Mouse (Mus musculus) E14TG2a.4 (cell line): Measurements from ENCODE around the gene Wrap53.

ENCODE experiments used
- CTCF ChIP-seq: conservative IDR thresholded peaks from 2 replicates; pipeline ENCODE4 v1.5.1; 2014; ENCODE audit warnings: low read length
- NANOG ChIP-seq: IDR thresholded peaks from 2 replicates; pipeline ENCODE4 v1.6.1; 2014; ENCODE audit warnings: borderline replicate concordance, low read length, mixed read lengths

- no peak for TF ChIP-seq CTCF
- no peak for TF ChIP-seq NANOG
Measured at GRCm38 (mm10) chr11:69606491-69606795, 26.4 kb upstream of the Wrap53 start.
